ENCODE assay signal across 7 mouse cellular contexts in genomic region chr10:70097291-70097901, GRCm38 (mm10). TPM values are rescaled to one million over a fixed set of nuclear protein-coding genes. Genes with fewer than 3 reads are reported as not detected.
DNase-seq lines count a peak whose midpoint lies in the region; ATAC-seq and TF ChIP-seq lines count a peak whose summit lies in the region.

No protein-coding gene starts in this region.

- peak overlapping the region; percentile 89 for H3K4me3 ChIP-seq in C2C12 (ENCODE audit: insufficient read depth, poor library complexity, severe bottlenecking)
- H3K4me3 ChIP-seq in E14TG2a.4 (replicated peaks; ENCODE audit: low read length) = peak overlapping the region; percentile 94
- H3K4me3 ChIP-seq in embryonic facial prominence, embryonic 11.5 days (ENCODE audit: low read depth, low read length) = peak overlapping the region; percentile 93
- peak overlapping the region; percentile 92 for H3K4me3 ChIP-seq in heart, postnatal 0 days (ENCODE audit: low read depth, low read length)
- peak overlapping the region; percentile 99 for H3K4me3 ChIP-seq in midbrain, embryonic 13.5 days (replicated peaks)
- H3K4me3 ChIP-seq in stomach, embryonic 15.5 days (replicated peaks) = peak overlapping the region; percentile 97

- H3K27ac ChIP-seq in embryonic facial prominence, embryonic 11.5 days (replicated peaks; ENCODE audit: low read depth, low read length) = peak overlapping the region; percentile 62
- peak overlapping the region; percentile 93 for H3K27ac ChIP-seq in heart, postnatal 0 days (ENCODE audit: low read depth)
- peak overlapping the region; percentile 85 for H3K27ac ChIP-seq in midbrain, embryonic 13.5 days
- peak overlapping the region; percentile 90 for H3K27ac ChIP-seq in stomach, embryonic 15.5 days

- H3K79me3 ChIP-seq in C2C12 (ENCODE audit: low read depth) = peaks cover 47% of the 10 kb centered on the region

- H3K36me3 ChIP-seq in C2C12 (ENCODE audit: control insufficient read depth, insufficient read depth) (peaks cover 8% of the 10 kb centered on the region), E14TG2a.4 (ENCODE audit: insufficient read depth, low read length) (peaks cover 18% of the 10 kb centered on the region)
- no peaks in the 10 kb centered on the region; the same call in 1 of the 2 replicates for H3K36me3 ChIP-seq in embryonic facial prominence, embryonic 11.5 days (replicated peaks; ENCODE audit: control insufficient read depth, insufficient read depth, low read depth, low read length)
- H3K36me3 ChIP-seq in heart, postnatal 0 days (replicated peaks; ENCODE audit: control insufficient read depth, insufficient read depth, low read length) = no peaks in the 10 kb centered on the region
- H3K36me3 ChIP-seq in midbrain, embryonic 13.5 days = peaks cover 9% of the 10 kb centered on the region; the same call in 1 of the 2 replicates
- H3K36me3 ChIP-seq in stomach, embryonic 15.5 days = no peaks in the 10 kb centered on the region

- TF ChIP-seq CTCF in C2C12 (IDR thresholded peaks at IDR 0.05; ENCODE audit: control insufficient read depth, insufficient read depth, insufficient read length) = no peak
- TF ChIP-seq CTCF in E14TG2a.4 (conservative IDR thresholded peaks at IDR 0.05; ENCODE audit: low read length) = no peak
- no peak for TF ChIP-seq CTCF in heart, postnatal 0 days (IDR thresholded peaks at IDR 0.05; ENCODE audit: low read depth)

- under 1% methylated on average over 47 of the region's 58 CpGs for WGBS in embryonic facial prominence, embryonic 11.5 days
- under 1% methylated on average over 50 of the region's 58 CpGs for WGBS in heart, postnatal 0 days
- WGBS in midbrain, embryonic 13.5 days = under 1% methylated on average over 54 of the region's 58 CpGs
- under 1% methylated on average over 51 of the region's 58 CpGs for WGBS in stomach, embryonic 15.5 days

- peak overlapping the region; percentile 94 for H3K4me2 ChIP-seq in embryonic facial prominence, embryonic 11.5 days (ENCODE audit: low read depth, low read length)
- peak overlapping the region; percentile 97 for H3K4me2 ChIP-seq in heart, postnatal 0 days (ENCODE audit: low read depth, low read length)
- peak overlapping the region; percentile 82 for H3K4me2 ChIP-seq in midbrain, embryonic 13.5 days (replicated peaks)
- peak overlapping the region; percentile 81 for H3K4me2 ChIP-seq in stomach, embryonic 15.5 days

- peak overlapping the region; percentile 88 for H3ac ChIP-seq in C2C12 (ENCODE audit: control insufficient read depth, insufficient read length, low read depth)

- TF ChIP-seq EP300 in heart, postnatal 0 days (IDR thresholded peaks at IDR 0.05; ENCODE audit: low read depth) = no peak

- H3K9me3 ChIP-seq in E14TG2a.4 (ENCODE audit: low read length) = no peaks in the 10 kb centered on the region
- H3K9me3 ChIP-seq in embryonic facial prominence, embryonic 11.5 days (replicated peaks; ENCODE audit: control insufficient read depth, low read length) = no peaks in the 10 kb centered on the region
- no peaks in the 10 kb centered on the region; the same call in 1 of the 2 replicates for H3K9me3 ChIP-seq in heart, postnatal 0 days (replicated peaks; ENCODE audit: control insufficient read depth, low read length)
- H3K9me3 ChIP-seq in midbrain, embryonic 13.5 days = no peaks in the 10 kb centered on the region
- H3K9me3 ChIP-seq in stomach, embryonic 15.5 days = no peaks in the 10 kb centered on the region

- peaks cover 72% of the 10 kb centered on the region for H3K4me1 ChIP-seq in E14TG2a.4 (replicated peaks; ENCODE audit: low read depth, low read length)
- peaks cover 4% of the 10 kb centered on the region; the same call in 1 of the 2 replicates for H3K4me1 ChIP-seq in embryonic facial prominence, embryonic 11.5 days (ENCODE audit: control insufficient read depth, insufficient read depth, low read length)
- H3K4me1 ChIP-seq in heart, postnatal 0 days (ENCODE audit: control insufficient read depth, insufficient read depth) = peaks cover 26% of the 10 kb centered on the region
- peaks cover 46% of the 10 kb centered on the region for H3K4me1 ChIP-seq in midbrain, embryonic 13.5 days (replicated peaks)
- H3K4me1 ChIP-seq in stomach, embryonic 15.5 days = peaks cover 28% of the 10 kb centered on the region

- DNase-seq in embryonic facial prominence, embryonic 11.5 days (ENCODE audit: low spot score) = peak; percentile 26
- DNase-seq in heart, postnatal 0 days (ENCODE audit: low spot score) = peak; percentile 17
- peak; percentile 56 to 65 for DNase-seq in layer of hippocampus, postnatal 10 days (ENCODE audit: low spot score in 2 of 2)

- peaks cover 53% of the 10 kb centered on the region for H3K79me2 ChIP-seq in C2C12 (ENCODE audit: control insufficient read depth, insufficient read depth)

- H3K9ac ChIP-seq in embryonic facial prominence, embryonic 11.5 days (replicated peaks; ENCODE audit: low read length) = peak overlapping the region; percentile 89
- peak overlapping the region; percentile 97 for H3K9ac ChIP-seq in heart, postnatal 0 days (replicated peaks; ENCODE audit: low read depth, low read length)
- H3K9ac ChIP-seq in midbrain, embryonic 13.5 days (replicated peaks) = peak overlapping the region; percentile 95
- H3K9ac ChIP-seq in stomach, embryonic 15.5 days = peak overlapping the region; percentile 88

- H3K27me3 ChIP-seq in C2C12 (ENCODE audit: control insufficient read depth, insufficient read depth, insufficient read length) (no peaks in the 10 kb centered on the region), E14TG2a.4 (ENCODE audit: insufficient read depth, low read length) (no peaks in the 10 kb centered on the region)
- no peaks in the 10 kb centered on the region for H3K27me3 ChIP-seq in embryonic facial prominence, embryonic 11.5 days (ENCODE audit: control insufficient read depth, insufficient read depth, low read length)
- H3K27me3 ChIP-seq in heart, postnatal 0 days (ENCODE audit: control insufficient read depth, insufficient read depth, low read length) = no peaks in the 10 kb centered on the region
- no peaks in the 10 kb centered on the region for H3K27me3 ChIP-seq in midbrain, embryonic 13.5 days
- no peaks in the 10 kb centered on the region for H3K27me3 ChIP-seq in stomach, embryonic 15.5 days (replicated peaks)

- peak; percentile 49 for ATAC-seq in embryonic facial prominence, embryonic 11.5 days (replicated peaks; ENCODE audit: insufficient number of reproducible peaks, low FRiP score, low TSS enrichment, low read depth)
- peak; percentile 17 for ATAC-seq in heart, postnatal 0 days (ENCODE audit: insufficient read depth, low read depth)
- peak; percentile 53 for ATAC-seq in midbrain, embryonic 13.5 days
- peak; percentile 15; the same call in 1 of the 2 replicates for ATAC-seq in stomach, embryonic 15.5 days (ENCODE audit: insufficient read depth, low FRiP score, low read depth)

TF ChIP-seq in C2C12, 6 proteins besides CTCF, POLR2A, EP300 and RAD21:
- TF ChIP-seq MAX (IDR thresholded peaks at IDR 0.05) = no peak
- TF ChIP-seq MYOG (IDR thresholded peaks at IDR 0.05; ENCODE audit: control insufficient read depth, extremely low read depth, insufficient read length) = no peak
- TF ChIP-seq USF1 (IDR thresholded peaks at IDR 0.05; ENCODE audit: low read depth) = no peak
- no peak for TF ChIP-seq MYOD1 (IDR thresholded peaks at IDR 0.05; ENCODE audit: control insufficient read depth, insufficient read length, low read depth)
- no peak for TF ChIP-seq CEBPB (IDR thresholded peaks at IDR 0.05; ENCODE audit: low read depth)
- no peak for TF ChIP-seq FOSL1 (IDR thresholded peaks at IDR 0.05; ENCODE audit: insufficient read depth, low read length, poor library complexity, severe bottlenecking)

RNA-seq across cellular contexts. Expression of gene Ccdc6, which starts 0.5 kb away (rescaled TPM):
- polyA plus RNA-seq in C2C12 (2012; fragmentation: generic; extraction: Trizol) = 16.8 TPM
- polyA plus RNA-seq in embryonic facial prominence, embryonic 11.5 days (2014; fragmentation: Nextera tagmentation; extraction: Ambion mirVana) = 20.2 and 20.8 TPM in 2 replicates
- 10.4 and 24.2 TPM in 2 replicates for total RNA-seq in heart, postnatal 0 days (2014; rRNA removed; ENCODE audit: low replicate concordance)
- 7.7 and 7.8 TPM in 2 replicates for polyA plus RNA-seq in heart, postnatal 0 days (2015; fragmentation: Nextera tagmentation; extraction: Ambion mirVana)
- total RNA-seq in layer of hippocampus, postnatal 10 days (2021) = 10 to 100 TPM; 68.3 to 73.0 TPM
- polyA plus RNA-seq in midbrain, embryonic 13.5 days (2015; fragmentation: Nextera tagmentation; extraction: Ambion mirVana) = 21.1 and 21.7 TPM in 2 replicates
- 13.7 and 15.9 TPM in 2 replicates for polyA plus RNA-seq in stomach, embryonic 15.5 days (2015; fragmentation: Nextera tagmentation; extraction: Ambion mirVana)

Comparison
In these comparisons a context has a peak if more than half of its experiments do, and no peak if none do; other contexts are left out.
1. Peak in every context shown above with its lines: DNase-seq, ATAC-seq, H3K4me3 ChIP-seq and H3K27ac ChIP-seq.